Comparison of ENCODE assay signal across 17 mouse cellular contexts in the genomic region with DNA sequence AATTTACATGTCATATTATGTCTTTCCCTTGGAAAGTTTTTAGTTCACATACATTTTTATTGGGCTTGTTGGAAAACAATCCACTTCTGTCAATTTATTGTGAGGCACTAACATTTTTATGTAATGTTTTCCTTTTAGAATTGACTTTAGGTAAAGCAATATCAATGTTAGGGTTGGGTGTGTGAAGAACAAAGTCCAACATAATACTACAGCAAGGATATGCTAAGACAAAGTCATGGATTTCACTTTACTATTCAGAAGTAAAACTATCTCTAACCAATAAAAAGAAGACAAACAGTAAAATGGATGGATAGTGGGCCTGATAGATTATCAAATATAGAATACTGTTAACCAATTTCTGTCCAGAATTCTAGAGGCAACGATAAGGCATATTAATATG.
"Had no signal": no experiment of that assay in that cellular context is flagged by ENCODE, and none has a peak within 500 bp of the region (broad histone marks: within the 10 kb centered on the region; RNA-seq: fewer than 3 reads in every experiment).

No protein-coding gene starts in this region.

- H3K4me1 ChIP-seq: neural tube, embryonic 12.5 days; stomach, embryonic 15.5 days had no signal

- H3K27me3 ChIP-seq: neural tube, embryonic 12.5 days; neural tube, embryonic 13.5 days; neural tube, embryonic 15.5 days; stomach, embryonic 15.5 days had no signal

- H3K4me2 ChIP-seq: neural tube, embryonic 12.5 days; neural tube, embryonic 13.5 days; neural tube, embryonic 15.5 days; stomach, embryonic 15.5 days had no signal

- H3K36me3 ChIP-seq: neural tube, embryonic 12.5 days; neural tube, embryonic 13.5 days; neural tube, embryonic 15.5 days; stomach, embryonic 15.5 days had no signal

- H3K9me3 ChIP-seq: neural tube, embryonic 12.5 days; neural tube, embryonic 13.5 days; neural tube, embryonic 15.5 days; stomach, embryonic 15.5 days had no signal

- H3K4me3 ChIP-seq: neural tube, embryonic 12.5 days; neural tube, embryonic 13.5 days; neural tube, embryonic 15.5 days; stomach, embryonic 15.5 days had no signal

- H3K9ac ChIP-seq: neural tube, embryonic 12.5 days; neural tube, embryonic 13.5 days; neural tube, embryonic 15.5 days; stomach, embryonic 15.5 days had no signal

- H3K27ac ChIP-seq: neural tube, embryonic 12.5 days; neural tube, embryonic 15.5 days; stomach, embryonic 15.5 days; stomach, postnatal 0 days had no signal

- DNase-seq: retina, postnatal 1 day; right cerebral cortex, adult 18-20 months; right cerebral cortex, postnatal 14 days; right cerebral cortex, postnatal 25 days; right cerebral cortex, postnatal 4 days; spleen, adult 18-20 months; thymus, adult 18-20 months; thymus, adult 2 months; thymus, postnatal 14 days; thymus, postnatal 25 days; thymus, postnatal 36 days; thymus, postnatal 4 days had no signal
